Comparison of ENCODE assay signal across 9 mouse cellular contexts in genomic region chr9:61906912-61907311, GRCm38 (mm10). TPM values are rescaled to one million over a fixed set of nuclear protein-coding genes. Genes with fewer than 3 reads are reported as not detected.
DNase-seq lines count a peak whose midpoint lies in the region; ATAC-seq and TF ChIP-seq lines count a peak whose summit lies in the region.
"Had no signal": no experiment of that assay in that cellular context is flagged by ENCODE, and none has a peak within 500 bp of the region (broad histone marks: within the 10 kb centered on the region; RNA-seq: fewer than 3 reads in every experiment).

No protein-coding gene starts in this region.

- in situ Hi-C loops in ES-E14 (cut with MboI; ENCODE audit: low sequenced_read_pairs in 2 of 2, unreplicated experiment in 2 of 2) = no loop called here

- peaks cover 4% of the 10 kb centered on the region; the same call in 1 of the 2 replicates for H3K36me3 ChIP-seq in kidney, postnatal 0 days (ENCODE audit: insufficient read depth, low read length)
- H3K36me3 ChIP-seq in ES-E14 (ENCODE audit: control insufficient read depth, insufficient read depth, low read length, poor library complexity, severe bottlenecking) = peaks cover 9% of the 10 kb centered on the region
- H3K36me3 ChIP-seq in liver, embryonic 12.5 days = peaks cover 14% of the 10 kb centered on the region

- H3K9me3 ChIP-seq in kidney, postnatal 0 days (replicated peaks; ENCODE audit: low read length) = no peaks in the 10 kb centered on the region
- no peaks in the 10 kb centered on the region for H3K9me3 ChIP-seq in ES-E14 (ENCODE audit: control insufficient read depth, insufficient read depth, low read depth, low read length)
- H3K9me3 ChIP-seq in liver, embryonic 12.5 days (replicated peaks) = no peaks in the 10 kb centered on the region
- H3K9me3 ChIP-seq: stomach, embryonic 15.5 days had no signal

- peak; percentile 70 for TF ChIP-seq CTCF in kidney, postnatal 0 days (IDR thresholded peaks at IDR 0.05; ENCODE audit: low read depth)

- WGBS in kidney, postnatal 0 days = 67% methylated on average over 10 of the region's 10 CpGs
- 47% methylated on average over 10 of the region's 10 CpGs for WGBS in liver, embryonic 12.5 days (ENCODE audit: insufficient replicate concordance)

- H3K4me2 ChIP-seq in kidney, postnatal 0 days (ENCODE audit: low read length) = no peak overlapping the region
- no peak overlapping the region for H3K4me2 ChIP-seq in liver, embryonic 12.5 days
- H3K4me2 ChIP-seq: stomach, embryonic 15.5 days had no signal

- no peak overlapping the region for H3K4me3 ChIP-seq in kidney, postnatal 0 days (replicated peaks; ENCODE audit: low read depth, low read length)
- H3K4me3 ChIP-seq in ES-E14 (ENCODE audit: insufficient read depth in 1 of 2, low read depth in 1 of 2, low read length in 2 of 2, poor library complexity in 1 of 2, severe bottlenecking in 1 of 2) = no peak overlapping the region
- H3K4me3 ChIP-seq in liver, embryonic 12.5 days = no peak overlapping the region
- H3K4me3 ChIP-seq: stomach, embryonic 15.5 days had no signal

- H3K27ac ChIP-seq in kidney, postnatal 0 days = no peak overlapping the region
- H3K27ac ChIP-seq in ES-E14 (ENCODE audit: insufficient read depth, low read depth, low read length, poor library complexity, severe bottlenecking) = no peak overlapping the region
- H3K27ac ChIP-seq in liver, embryonic 12.5 days = no peak overlapping the region
- H3K27ac ChIP-seq: stomach, embryonic 15.5 days had no signal

- ATAC-seq in kidney, postnatal 0 days (replicated peaks; ENCODE audit: low FRiP score, low read depth) = no peak
- ATAC-seq in liver, embryonic 12.5 days = peak; percentile 46; the same call in 1 of the 2 replicates

- 0 out of 2 replicates have a peak, but pooled peaks cover under 1% of the 10 kb centered on the region for H3K4me1 ChIP-seq in kidney, postnatal 0 days (replicated peaks; ENCODE audit: insufficient read depth, low read length)
- no peaks in the 10 kb centered on the region for H3K4me1 ChIP-seq in ES-E14 (ENCODE audit: control insufficient read depth in 2 of 2, insufficient read depth in 2 of 2, low read length in 2 of 2, poor library complexity in 1 of 2)
- peaks cover 35% of the 10 kb centered on the region for H3K4me1 ChIP-seq in liver, embryonic 12.5 days

- H3K27me3 ChIP-seq in kidney, postnatal 0 days (ENCODE audit: insufficient read depth, low read length) = no peaks in the 10 kb centered on the region
- peaks cover 18% of the 10 kb centered on the region for H3K27me3 ChIP-seq in liver, embryonic 12.5 days (replicated peaks)

- intact Hi-C loops in left cerebral cortex, postnatal 25 days (cut with DNase I) = no loop called here

- peak; percentile 39 for DNase-seq in kidney, postnatal 0 days (ENCODE audit: low spot score)
- DNase-seq in kidney, adult 11 months = no peak
- no peak for DNase-seq in ES-E14 (ENCODE audit: low read depth, low spot score)
- DNase-seq in c-Kit-positive CD71-positive TER-119-negative erythroid progenitor cells, embryonic 14.5 days (ENCODE audit: low read depth) = peak; percentile 72
- peak; percentile 44 to 76 for DNase-seq in spleen, postnatal 10 days (ENCODE audit: low spot score in 2 of 2)
- no peak for DNase-seq in left cerebral cortex, postnatal 25 days (ENCODE audit: low spot score in 2 of 2)
- no peak for DNase-seq in ovary, postnatal 10 days (ENCODE audit: low spot score)

- no peak overlapping the region for H3K9ac ChIP-seq in kidney, postnatal 0 days (ENCODE audit: low read depth, low read length)
- H3K9ac ChIP-seq in ES-E14 (ENCODE audit: insufficient read depth, low read depth, low read length, poor library complexity, severe bottlenecking) = no peak overlapping the region
- no peak overlapping the region for H3K9ac ChIP-seq in liver, embryonic 12.5 days
- H3K9ac ChIP-seq: stomach, embryonic 15.5 days had no signal

TF ChIP-seq in ES-E14, 5 proteins besides CTCF, POLR2A, EP300 and RAD21:
- TF ChIP-seq MAFK (IDR thresholded peaks at IDR 0.05; ENCODE audit: insufficient read depth, low read depth, low read length) = no peak
- TF ChIP-seq CHD2 (IDR thresholded peaks at IDR 0.05; ENCODE audit: low read depth, low read length) = 0 out of 2 replicates have a peak, but pooled peaks have one; percentile 22

RNA-seq across cellular contexts. Expression of gene Rplp1, which starts 7.4 kb away (rescaled TPM):
- 1,461 and 1,709 TPM in 2 replicates for polyA plus RNA-seq in kidney, postnatal 0 days (2015; fragmentation: Nextera tagmentation; extraction: Ambion mirVana)
- 9,468 and 9,830 TPM in 2 replicates for total RNA-seq in ES-E14 (2012; rRNA removed)
- 1,190 and 1,274 TPM in 2 replicates for polyA plus RNA-seq in liver, embryonic 12.5 days (2016; fragmentation: Nextera tagmentation; extraction: Ambion mirVana)
- 1,000 to 10,000 TPM; 1,342 to 1,349 TPM for total RNA-seq in left cerebral cortex, postnatal 25 days (2021)

RNA-seq across cellular contexts. Expression of gene Kif23, which starts 39.7 kb away (rescaled TPM):
- 40.1 and 51.2 TPM in 2 replicates for polyA plus RNA-seq in kidney, postnatal 0 days (2015; fragmentation: Nextera tagmentation; extraction: Ambion mirVana)
- 84.3 and 87.1 TPM in 2 replicates for total RNA-seq in ES-E14 (2012; rRNA removed)
- polyA plus RNA-seq in liver, embryonic 12.5 days (2016; fragmentation: Nextera tagmentation; extraction: Ambion mirVana) = 73.5 and 91.5 TPM in 2 replicates
- 1 to 10 TPM; 2.3 to 2.9 TPM for total RNA-seq in left cerebral cortex, postnatal 25 days (2021)

Comparison
In these comparisons a context has a peak if more than half of its experiments do, and no peak if none do; other contexts are left out.
1. DNase-seq: peak in kidney, postnatal 0 days (single experiment), c-Kit-positive CD71-positive TER-119-negative erythroid progenitor cells, embryonic 14.5 days (single experiment) and spleen, postnatal 10 days (2 of 2); none in kidney, adult 11 months (single experiment), ES-E14 (single experiment), left cerebral cortex, postnatal 25 days (0 of 2) and ovary, postnatal 10 days (single experiment).
2. RNA of gene Kif23, which starts 39.7 kb away (total RNA-seq): 84.3 to 87.1 TPM in ES-E14; 2.3 to 2.9 TPM in left cerebral cortex, postnatal 25 days; every median in the first group is over 10 times any median in the second.